Comparison of ENCODE assay signal across 8 mouse cellular contexts in genomic region chr13:100832188-100832587, GRCm38 (mm10). TPM values are rescaled to one million over a fixed set of nuclear protein-coding genes. Genes with fewer than 3 reads are reported as not detected.
DNase-seq lines count a peak whose midpoint lies in the region; ATAC-seq and TF ChIP-seq lines count a peak whose summit lies in the region.

No protein-coding gene starts in this region.

- no peak for TF ChIP-seq CTCF in intestine, postnatal 0 days (IDR thresholded peaks at IDR 0.05; ENCODE audit: low read depth)
- TF ChIP-seq CTCF in small intestine, adult 2 months (IDR thresholded peaks at IDR 0.05; ENCODE audit: extremely low read depth, insufficient read length, insufficient replicate concordance, low read depth, low read length), result no peak

- no peak for ATAC-seq in lung, embryonic 16.5 days (ENCODE audit: low read depth)
- no peak for ATAC-seq in embryonic facial prominence, embryonic 11.5 days (replicated peaks; ENCODE audit: insufficient number of reproducible peaks, low FRiP score, low TSS enrichment, low read depth)
- no peak for ATAC-seq in intestine, postnatal 0 days

- 3% methylated on average over 8 of the region's 8 CpGs for WGBS in lung, embryonic 16.5 days
- 11% methylated on average over 8 of the region's 8 CpGs for WGBS in embryonic facial prominence, embryonic 11.5 days
- WGBS in intestine, postnatal 0 days, result 1% methylated on average over 8 of the region's 8 CpGs
- under 1% methylated on average over 8 of the region's 8 CpGs for WGBS in small intestine, adult 2 months

- peak overlapping the region; percentile 66 for H3K4me2 ChIP-seq in lung, embryonic 16.5 days (ENCODE audit: low read depth, low read length)
- peak overlapping the region; percentile 82 for H3K4me2 ChIP-seq in embryonic facial prominence, embryonic 11.5 days (ENCODE audit: low read depth, low read length)
- peak overlapping the region; percentile 75 for H3K4me2 ChIP-seq in intestine, postnatal 0 days (replicated peaks; ENCODE audit: low read depth)

- peak overlapping the region; percentile 98 for H3K9ac ChIP-seq in lung, embryonic 16.5 days (ENCODE audit: low read length)
- peak overlapping the region; percentile 91 for H3K9ac ChIP-seq in embryonic facial prominence, embryonic 11.5 days (replicated peaks; ENCODE audit: low read length)
- H3K9ac ChIP-seq in intestine, postnatal 0 days (ENCODE audit: low read depth, low read length), result peak overlapping the region; percentile 94

- H3K9me3 ChIP-seq in lung, embryonic 16.5 days (ENCODE audit: control insufficient read depth, low read length), result no peaks in the 10 kb centered on the region
- H3K9me3 ChIP-seq in embryonic facial prominence, embryonic 11.5 days (replicated peaks; ENCODE audit: control insufficient read depth, low read length), result no peaks in the 10 kb centered on the region
- no peaks in the 10 kb centered on the region for H3K9me3 ChIP-seq in intestine, postnatal 0 days (ENCODE audit: control insufficient read depth)

- peak overlapping the region; percentile 94 for H3K4me3 ChIP-seq in lung, embryonic 16.5 days (ENCODE audit: low read length)
- H3K4me3 ChIP-seq in embryonic facial prominence, embryonic 11.5 days (ENCODE audit: low read depth, low read length), result peak overlapping the region; percentile 96
- peak overlapping the region; percentile 97 for H3K4me3 ChIP-seq in intestine, postnatal 0 days (ENCODE audit: low read depth, low read length)
- H3K4me3 ChIP-seq in small intestine, adult 2 months (ENCODE audit: low read depth, low read length), result peak overlapping the region; percentile 96; the same call in 1 of the 2 replicates

- H3K27ac ChIP-seq in lung, embryonic 16.5 days (ENCODE audit: low read length), result no peak overlapping the region; the same call in 1 of the 2 replicates
- H3K27ac ChIP-seq in embryonic facial prominence, embryonic 11.5 days (replicated peaks; ENCODE audit: low read depth, low read length), result 0 out of 2 replicates have a peak overlapping the region, but pooled peaks have one; percentile 81
- peak overlapping the region; percentile 98 for H3K27ac ChIP-seq in intestine, postnatal 0 days (ENCODE audit: low read depth, low read length)
- peak overlapping the region; percentile 95 for H3K27ac ChIP-seq in small intestine, adult 2 months (ENCODE audit: insufficient read depth, low read depth, low read length)

- peaks cover 11% of the 10 kb centered on the region for H3K4me1 ChIP-seq in lung, embryonic 16.5 days (replicated peaks; ENCODE audit: control insufficient read depth, insufficient read depth, low read length)
- H3K4me1 ChIP-seq in embryonic facial prominence, embryonic 11.5 days (ENCODE audit: control insufficient read depth, insufficient read depth, low read length), result peaks cover 2% of the 10 kb centered on the region; the same call in 1 of the 2 replicates
- peaks cover 9% of the 10 kb centered on the region; the same call in 1 of the 2 replicates for H3K4me1 ChIP-seq in intestine, postnatal 0 days (replicated peaks; ENCODE audit: control insufficient read depth, insufficient read depth, low read length)
- peaks cover 7% of the 10 kb centered on the region for H3K4me1 ChIP-seq in small intestine, adult 2 months (ENCODE audit: control insufficient read depth, insufficient read depth, insufficient read length, low read length)

- TF ChIP-seq POLR2A in small intestine, adult 2 months (IDR thresholded peaks at IDR 0.05; ENCODE audit: low read depth, low read length), result no peak

- no peaks in the 10 kb centered on the region for H3K27me3 ChIP-seq in lung, embryonic 16.5 days (ENCODE audit: control insufficient read depth, insufficient read depth, low read depth, low read length)
- H3K27me3 ChIP-seq in embryonic facial prominence, embryonic 11.5 days (ENCODE audit: control insufficient read depth, insufficient read depth, low read length), result no peaks in the 10 kb centered on the region
- no peaks in the 10 kb centered on the region for H3K27me3 ChIP-seq in intestine, postnatal 0 days (replicated peaks; ENCODE audit: control insufficient read depth, insufficient read depth, low read length)
- H3K27me3 ChIP-seq in small intestine, adult 2 months (ENCODE audit: control insufficient read depth, insufficient read depth, low read length), result no peaks in the 10 kb centered on the region

- no peak for DNase-seq in lung, postnatal 14 days
- DNase-seq in embryonic facial prominence, embryonic 11.5 days (ENCODE audit: low spot score), result no peak
- DNase-seq in cerebellum, postnatal 36 days, result no peak
- no peak for DNase-seq in adrenal gland, adult 2 months
- DNase-seq in frontal cortex, postnatal 10 days (ENCODE audit: low spot score in 2 of 2), result no peak

- peaks cover 7% of the 10 kb centered on the region for H3K36me3 ChIP-seq in lung, embryonic 16.5 days (ENCODE audit: control insufficient read depth, insufficient read depth, low read length)
- H3K36me3 ChIP-seq in embryonic facial prominence, embryonic 11.5 days (replicated peaks; ENCODE audit: control insufficient read depth, insufficient read depth, low read depth, low read length), result no peaks in the 10 kb centered on the region
- peaks cover 11% of the 10 kb centered on the region for H3K36me3 ChIP-seq in intestine, postnatal 0 days (ENCODE audit: control insufficient read depth, insufficient read depth)
- H3K36me3 ChIP-seq in small intestine, adult 2 months (ENCODE audit: control insufficient read depth, insufficient read depth, low read length), result peaks cover 11% of the 10 kb centered on the region

RNA-seq across cellular contexts. Expression of gene Slc30a5, which starts 1.0 kb away (rescaled TPM):
- polyA plus RNA-seq in lung, embryonic 16.5 days (2015; fragmentation: Nextera tagmentation; extraction: Ambion mirVana), result 46.2 and 48.4 TPM in 2 replicates
- polyA plus RNA-seq in embryonic facial prominence, embryonic 11.5 days (2014; fragmentation: Nextera tagmentation; extraction: Ambion mirVana), result 53.7 and 62.0 TPM in 2 replicates
- polyA plus RNA-seq in intestine, postnatal 0 days (2015; fragmentation: Nextera tagmentation; extraction: Ambion mirVana), result 52.9 and 55.7 TPM in 2 replicates
- polyA plus RNA-seq in small intestine, adult 2 months (2012; rRNA removed), result 14.0 and 24.7 TPM in 2 replicates
- 10 to 100 TPM; 42.5 to 45.0 TPM for total RNA-seq in adrenal gland, adult 2 months (2021)
- polyA plus RNA-seq in adrenal gland, adult 2 months (2012; rRNA removed), result 16.9 and 19.8 TPM in 2 replicates

RNA-seq across cellular contexts. Expression of gene Ccnb1, which starts 45.8 kb away (rescaled TPM):
- 271 and 277 TPM in 2 replicates for polyA plus RNA-seq in lung, embryonic 16.5 days (2015; fragmentation: Nextera tagmentation; extraction: Ambion mirVana)
- polyA plus RNA-seq in embryonic facial prominence, embryonic 11.5 days (2014; fragmentation: Nextera tagmentation; extraction: Ambion mirVana), result 388 and 419 TPM in 2 replicates
- polyA plus RNA-seq in intestine, postnatal 0 days (2015; fragmentation: Nextera tagmentation; extraction: Ambion mirVana), result 30.3 and 41.3 TPM in 2 replicates
- 4.3 and 11.2 TPM in 2 replicates for polyA plus RNA-seq in small intestine, adult 2 months (2012; rRNA removed)
- total RNA-seq in adrenal gland, adult 2 months (2021), result 1 to 10 TPM; 2.2 to 2.6 TPM
- polyA plus RNA-seq in adrenal gland, adult 2 months (2012; rRNA removed), result 0.86 and 1.2 TPM in 2 replicates

RNA-seq across cellular contexts. Expression of gene Cenph, which starts 56.5 kb away (rescaled TPM):
- 31.1 and 35.1 TPM in 2 replicates for polyA plus RNA-seq in lung, embryonic 16.5 days (2015; fragmentation: Nextera tagmentation; extraction: Ambion mirVana)
- polyA plus RNA-seq in embryonic facial prominence, embryonic 11.5 days (2014; fragmentation: Nextera tagmentation; extraction: Ambion mirVana), result 72.1 and 74.2 TPM in 2 replicates
- 9.5 and 10.4 TPM in 2 replicates for polyA plus RNA-seq in intestine, postnatal 0 days (2015; fragmentation: Nextera tagmentation; extraction: Ambion mirVana)
- 0.33 TPM in 1 of 2 replicates, not detected in the other for polyA plus RNA-seq in small intestine, adult 2 months (2012; rRNA removed)
- under 1 TPM; 0.32 to 0.62 TPM for total RNA-seq in adrenal gland, adult 2 months (2021)
- polyA plus RNA-seq in adrenal gland, adult 2 months (2012; rRNA removed), result 0.28 TPM in 1 of 2 replicates, not detected in the other
